Mouse (Mus musculus) small intestine, adult 2 months (tissue): Measurements from ENCODE around the gene Rassf8. TPM values are rescaled to one million over a fixed set of nuclear protein-coding genes. Genes with fewer than 3 reads are reported as not detected.

ENCODE experiments used
- H3K27ac ChIP-seq: fragments of 200-500 bp; 2 replicates; pipeline ENCODE4 v1.5.1; 2012; ENCODE audit warnings: low read depth, low read length, control low read depth, inconsistent platforms; ENCODE audit not compliant: insufficient read depth
- H3K27me3 ChIP-seq: fragments of 200-500 bp; 2 replicates; pipeline ENCODE4 v1.6.1; 2012; ENCODE audit warnings: mild to moderate bottlenecking, moderate library complexity, low read length, inconsistent platforms; ENCODE audit not compliant: control insufficient read depth, insufficient read depth
- H3K36me3 ChIP-seq: fragments of 200-500 bp; 2 replicates; pipeline ENCODE4 v1.6.1; 2012; ENCODE audit warnings: mild to moderate bottlenecking, low read length, control low read depth, inconsistent platforms; ENCODE audit not compliant: control insufficient read depth, insufficient read depth
- H3K4me1 ChIP-seq: fragments of 200-500 bp; 2 replicates; pipeline ENCODE4 v1.6.1; 2012; ENCODE audit warnings: low read length, inconsistent platforms, mixed read lengths; ENCODE audit not compliant: control insufficient read depth, insufficient read depth, insufficient read length
- H3K4me3 ChIP-seq: fragments of 200-500 bp; 2 replicates; pipeline ENCODE4 v1.5.1; 2012; ENCODE audit warnings: low read depth, mild to moderate bottlenecking, control low read depth, inconsistent platforms, low read length, moderate library complexity
- CTCF ChIP-seq: fragments of 200-500 bp; IDR thresholded peaks from 2 replicates; pipeline ENCODE4 v1.5.1; 2012; ENCODE audit warnings: low read depth, mild to moderate bottlenecking, control low read depth, inconsistent platforms, low read length, moderate library complexity, mixed read lengths; ENCODE audit not compliant: insufficient replicate concordance, insufficient read length; ENCODE audit errors: extremely low read depth
- POLR2A ChIP-seq: fragments of 200-500 bp; IDR thresholded peaks from 2 replicates; pipeline ENCODE4 v1.6.1; 2012; ENCODE audit warnings: low read depth, mild to moderate bottlenecking, control low read depth, inconsistent platforms, low read length, moderate library complexity
- WGBS: fragments of 180-500 bp; shearing (Covaris S2); methylation state at CpG from one replicate; pipeline ENCODE4 v1.1.7; 2018; 5-methylcytosine and 5-hydroxymethylcytosine counted together
- polyA plus RNA-seq: library from polyadenylated mRNA; depleted of rRNA; stranded (reverse); fragments of >200 nt; gene quantifications from 2 replicates; pipeline ENCODE4 v1.2.3, GENCODE M21; 2012

Rassf8 gene
- polyA plus RNA-seq, 1 experiment, result 1.1 TPM

DNA sequence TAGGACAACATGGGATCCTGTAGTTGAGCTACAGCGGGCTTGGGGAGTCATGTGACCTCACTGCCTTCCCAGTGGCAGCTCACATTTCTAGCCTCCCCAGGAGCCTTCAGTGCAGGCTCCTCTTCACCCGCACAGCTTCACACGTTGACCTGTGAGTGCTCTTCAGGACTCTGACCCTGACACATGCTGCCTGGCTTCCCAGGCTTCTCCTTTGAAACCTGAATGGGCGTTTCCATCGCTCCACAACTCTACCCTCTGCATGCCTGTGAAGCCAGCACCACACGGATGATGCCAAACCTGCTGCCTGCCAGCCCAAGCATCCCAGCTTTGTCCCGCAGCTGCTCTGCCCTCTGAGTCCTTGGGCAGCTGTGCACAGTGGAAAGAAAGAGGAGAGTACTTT lies 63.0 kb downstream of the Rassf8 start:
- WGBS, result 69% methylated on average over 7 of the region's 7 CpGs
- H3K36me3 ChIP-seq, result no peaks in the 10 kb centered on the region
- H3K27ac ChIP-seq, result no peak overlapping the region
- TF ChIP-seq POLR2A (no peak), CTCF (no peak)
- peaks cover 2% of the 10 kb centered on the region; the same call in 1 of the 2 replicates for H3K4me1 ChIP-seq
- H3K4me3 ChIP-seq, result no peak overlapping the region
- no peaks in the 10 kb centered on the region for H3K27me3 ChIP-seq

DNA sequence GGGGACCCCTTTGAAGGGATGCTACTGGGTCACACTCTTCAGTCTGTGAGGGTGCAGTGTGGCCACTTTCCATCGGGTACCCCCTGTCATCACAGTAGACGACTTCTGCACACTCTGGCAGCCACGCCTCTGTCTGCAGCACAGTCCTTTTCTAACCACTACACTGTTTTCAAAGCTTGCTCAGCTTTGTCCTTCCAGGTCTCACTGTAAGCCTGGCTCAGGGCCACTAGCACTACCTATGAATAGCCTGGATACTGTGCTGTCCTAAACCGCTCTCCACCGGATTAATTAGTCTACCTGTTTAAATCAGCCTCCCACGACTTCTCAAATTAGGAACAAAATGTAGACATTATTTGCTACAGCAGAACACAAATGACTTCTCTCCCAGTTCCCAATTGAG lies 63.5 kb downstream of the Rassf8 start:
- H3K4me1 ChIP-seq, result peaks cover 2% of the 10 kb centered on the region; the same call in 1 of the 2 replicates
- no peak overlapping the region for H3K27ac ChIP-seq
- WGBS, result 76% methylated on average over 6 of the region's 6 CpGs
- no peak overlapping the region for H3K4me3 ChIP-seq
- TF ChIP-seq CTCF (no peak), POLR2A (no peak)
- H3K27me3 ChIP-seq, result no peaks in the 10 kb centered on the region
- H3K36me3 ChIP-seq, result no peaks in the 10 kb centered on the region

DNA sequence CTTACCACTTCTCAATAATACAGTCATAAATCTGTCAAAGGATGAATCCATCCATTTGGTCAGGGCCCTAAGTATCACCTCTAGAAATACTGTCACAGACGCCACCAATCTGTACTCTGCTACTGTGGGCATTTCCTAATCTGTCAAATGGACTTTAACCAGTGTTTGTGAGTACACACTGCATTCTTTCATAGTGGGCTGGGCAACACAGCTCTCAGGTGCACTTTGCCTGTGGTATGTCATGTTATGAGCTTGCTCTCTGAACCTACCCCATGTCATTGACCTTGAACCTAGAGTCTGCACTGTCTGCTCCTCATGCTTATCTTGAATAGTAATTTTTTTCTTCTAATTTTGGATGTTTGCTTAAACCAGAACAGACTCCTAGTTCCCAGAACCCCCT lies 64.6 kb downstream of the Rassf8 start:
- Histone ChIP-seq H3K4me1 (peaks cover 2% of the 10 kb centered on the region; the same call in 1 of the 2 replicates), H3K4me3 (no peak overlapping the region), H3K27me3 (no peaks in the 10 kb centered on the region), H3K36me3 (no peaks in the 10 kb centered on the region), H3K27ac (no peak overlapping the region)
- 38% methylated on average over 1 of the region's 1 CpGs for whole genome bisulfite sequencing
- TF ChIP-seq POLR2A, result no peak

DNA sequence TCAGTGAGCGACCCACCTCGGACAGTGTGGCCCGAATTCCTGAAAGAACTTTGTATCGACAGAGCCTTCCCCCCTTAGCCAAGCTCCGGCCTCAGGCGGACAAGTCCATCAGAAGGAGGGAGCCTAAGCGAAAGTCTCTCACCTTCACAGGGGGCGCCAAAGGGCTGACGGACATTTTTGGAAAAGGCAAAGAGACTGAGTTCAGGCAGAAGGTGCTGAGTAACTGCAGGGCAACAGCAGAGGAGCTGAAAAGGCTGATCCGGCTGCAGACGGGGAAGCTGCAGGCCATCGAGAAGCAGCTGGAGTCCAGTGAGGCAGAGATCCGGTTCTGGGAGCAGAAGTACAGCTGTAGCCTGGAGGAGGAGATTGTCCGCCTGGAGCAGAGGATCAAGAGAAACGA lies 68.7 kb downstream of the Rassf8 start:
- Histone ChIP-seq H3K4me1 (no peaks in the 10 kb centered on the region), H3K27me3 (no peaks in the 10 kb centered on the region), H3K27ac (no peak overlapping the region), H3K4me3 (no peak overlapping the region), H3K36me3 (no peaks in the 10 kb centered on the region)
- TF ChIP-seq POLR2A (no peak), CTCF (no peak)
- WGBS, result 60% methylated on average over 15 of the region's 15 CpGs

DNA sequence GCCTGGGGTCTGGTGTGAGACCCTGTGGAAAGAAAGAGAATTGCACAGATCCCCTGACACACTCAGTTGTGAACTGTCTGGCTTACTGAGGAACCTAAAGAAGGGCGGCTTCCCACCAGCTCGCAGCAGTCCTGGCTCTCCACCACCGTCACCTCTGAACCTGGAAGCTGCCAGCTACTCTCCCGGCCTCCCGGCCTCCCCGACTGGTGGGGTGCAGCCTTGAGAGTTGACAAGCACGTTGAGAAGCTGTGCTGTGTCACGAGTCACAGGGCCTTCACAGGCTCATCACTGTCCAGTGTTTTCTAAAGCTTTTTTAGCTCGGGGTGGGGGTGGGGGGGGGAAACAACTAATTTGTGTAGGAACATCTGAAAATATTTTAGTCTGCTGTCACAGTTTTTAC lies 72.6 kb downstream of the Rassf8 start:
- 80% methylated on average over 9 of the region's 9 CpGs for WGBS
- Histone ChIP-seq H3K27ac (no peak overlapping the region), H3K27me3 (no peaks in the 10 kb centered on the region), H3K4me1 (peaks cover 3% of the 10 kb centered on the region; the same call in 1 of the 2 replicates), H3K36me3 (no peaks in the 10 kb centered on the region), H3K4me3 (no peak overlapping the region)
- TF ChIP-seq CTCF (no peak), POLR2A (no peak)

DNA sequence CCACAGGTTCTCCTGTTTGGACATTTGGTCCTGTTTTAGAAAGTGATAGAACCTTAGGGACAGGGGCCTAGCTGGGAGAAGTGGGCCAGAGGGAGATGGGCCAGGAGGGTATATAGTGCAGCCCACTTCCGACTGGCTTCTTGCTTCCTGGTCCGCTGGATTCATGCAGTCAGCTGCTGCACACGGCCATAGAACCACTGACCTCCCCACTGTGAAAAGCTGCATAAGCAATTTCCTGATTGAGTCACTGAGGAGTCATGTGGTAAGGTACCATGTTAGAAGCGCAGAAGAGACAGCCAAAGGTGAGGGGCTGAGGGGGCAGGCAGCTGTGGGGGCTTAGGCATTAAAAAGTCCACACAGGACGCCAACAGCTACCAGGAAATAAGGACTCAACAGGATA lies 75.7 kb downstream of the Rassf8 start:
- Histone ChIP-seq H3K4me3 (no peak overlapping the region), H3K27ac (no peak overlapping the region), H3K36me3 (no peaks in the 10 kb centered on the region), H3K4me1 (peaks cover 3% of the 10 kb centered on the region; the same call in 1 of the 2 replicates), H3K27me3 (no peaks in the 10 kb centered on the region)
- TF ChIP-seq CTCF (no peak), POLR2A (no peak)
- 71% methylated on average over 5 of the region's 5 CpGs for WGBS

DNA sequence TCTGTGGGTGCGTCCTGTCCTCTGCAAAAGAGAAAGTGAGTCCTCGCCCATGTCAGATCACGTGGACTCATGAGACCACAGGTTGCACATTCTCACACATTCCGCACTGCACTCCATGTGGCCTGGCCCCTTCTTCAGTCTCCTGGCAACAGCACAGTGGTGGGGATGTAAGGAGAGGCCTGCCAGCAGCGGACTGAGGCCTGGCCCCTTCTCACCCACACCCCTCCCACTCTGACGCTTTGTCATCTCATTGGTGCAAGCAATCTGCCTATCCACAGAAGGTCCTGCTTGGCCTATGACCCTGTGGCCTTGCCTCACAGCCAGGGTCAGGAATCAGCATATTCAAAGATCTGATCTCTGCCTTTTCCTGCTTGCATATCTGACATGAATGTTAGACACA lies 76.6 kb downstream of the Rassf8 start:
- peaks cover 3% of the 10 kb centered on the region; the same call in 1 of the 2 replicates for H3K4me1 ChIP-seq
- H3K36me3 ChIP-seq, result no peaks in the 10 kb centered on the region
- no peak for TF ChIP-seq POLR2A
- TF ChIP-seq CTCF, result no peak
- WGBS, result 66% methylated on average over 6 of the region's 6 CpGs
- no peaks in the 10 kb centered on the region for H3K27me3 ChIP-seq
- no peak overlapping the region for H3K4me3 ChIP-seq
- H3K27ac ChIP-seq, result no peak overlapping the region
